Mouse (Mus musculus): ENCODE data around the gene E2f1. TPM values are rescaled to one million over a fixed set of nuclear protein-coding genes. Genes with fewer than 3 reads are reported as not detected.
A peak's percentile ranks its signal among the peaks of the same experiment; 100 is the strongest.

Gene E2f1
- polyA plus RNA-seq, 1 experiment from 2014 or later: 3.2 TPM

- peak within 1 kb of the TSS; percentile 83 for H3K4me2 ChIP-seq (ENCODE audit: low read length)
- H3K36me3 ChIP-seq (ENCODE audit: control insufficient read depth, insufficient read depth, low read length): no peaks in the 10 kb centered on the region
- ATAC-seq: peak; percentile 100
- H3K27me3 ChIP-seq (ENCODE audit: control insufficient read depth, insufficient read depth, low read depth, low read length): no peaks in the 10 kb centered on the region
- H3K4me1 ChIP-seq (ENCODE audit: control insufficient read depth, insufficient read depth, low read length): peaks cover 12% of the 10 kb centered on the region
- peak within 1 kb of the TSS; percentile 35; the same call in 1 of the 2 replicates for H3K27ac ChIP-seq (ENCODE audit: low read length)
- peak within 1 kb of the TSS; percentile 55 for H3K4me3 ChIP-seq (ENCODE audit: low read depth, low read length)
- peak within 1 kb of the TSS; percentile 77 for H3K9ac ChIP-seq (ENCODE audit: low read depth, low read length)
- WGBS: under 1% methylated on average over 13 of the region's 13 CpGs
- no peaks in the 10 kb centered on the region for H3K9me3 ChIP-seq (replicated peaks; ENCODE audit: control insufficient read depth, low read length, poor library complexity, severe bottlenecking)
Measured at GRCm38 (mm10) chr2:154603638-154604153, 34.0 kb upstream of the E2f1 start, which contains the start of gene Pxmp4. TSS of gene Pxmp4 (minus strand) at chr2:154603708.

GRCm38 (mm10) chr2:154603007-154603637, 33.4 kb upstream of the E2f1 start:
- peak; percentile 68 for ATAC-seq
- Histone ChIP-seq H3K36me3 (ENCODE audit: control insufficient read depth, insufficient read depth, low read length) (no peaks in the 10 kb centered on the region), H3K9me3 (replicated peaks; ENCODE audit: control insufficient read depth, low read length, poor library complexity, severe bottlenecking) (no peaks in the 10 kb centered on the region), H3K9ac (ENCODE audit: low read depth, low read length) (peak overlapping the region; percentile 77), H3K4me3 (ENCODE audit: low read depth, low read length) (peak overlapping the region; percentile 55), H3K4me2 (ENCODE audit: low read length) (peak overlapping the region; percentile 83), H3K4me1 (ENCODE audit: control insufficient read depth, insufficient read depth, low read length) (peaks cover 12% of the 10 kb centered on the region), H3K27ac (ENCODE audit: low read length) (peak overlapping the region; percentile 35; the same call in 1 of the 2 replicates), H3K27me3 (ENCODE audit: control insufficient read depth, insufficient read depth, low read depth, low read length) (no peaks in the 10 kb centered on the region)
- 18% methylated on average over 22 of the region's 22 CpGs for WGBS

GRCm38 (mm10) chr2:154601324-154601723, 31.6 kb upstream of the E2f1 start:
- no peak for ATAC-seq
- H3K4me1 ChIP-seq (ENCODE audit: control insufficient read depth, insufficient read depth, low read length): peaks cover 12% of the 10 kb centered on the region
- H3K9ac ChIP-seq (ENCODE audit: low read depth, low read length): no peak overlapping the region
- no peak overlapping the region for H3K4me3 ChIP-seq (ENCODE audit: low read depth, low read length)
- no peaks in the 10 kb centered on the region for H3K36me3 ChIP-seq (ENCODE audit: control insufficient read depth, insufficient read depth, low read length)
- no peaks in the 10 kb centered on the region for H3K27me3 ChIP-seq (ENCODE audit: control insufficient read depth, insufficient read depth, low read depth, low read length)
- WGBS: 79% methylated on average over 3 of the region's 3 CpGs
- no peaks in the 10 kb centered on the region for H3K9me3 ChIP-seq (replicated peaks; ENCODE audit: control insufficient read depth, low read length, poor library complexity, severe bottlenecking)
- no peak overlapping the region for H3K4me2 ChIP-seq (ENCODE audit: low read length)
- H3K27ac ChIP-seq (ENCODE audit: low read length): no peak overlapping the region

GRCm38 (mm10) chr2:154600586-154600985, 30.9 kb upstream of the E2f1 start:
- H3K9ac ChIP-seq (ENCODE audit: low read depth, low read length): no peak overlapping the region
- H3K27ac ChIP-seq (ENCODE audit: low read length): no peak overlapping the region
- H3K9me3 ChIP-seq (replicated peaks; ENCODE audit: control insufficient read depth, low read length, poor library complexity, severe bottlenecking): no peaks in the 10 kb centered on the region
- no peak overlapping the region for H3K4me2 ChIP-seq (ENCODE audit: low read length)
- 69% methylated on average over 6 of the region's 6 CpGs for WGBS
- ATAC-seq: no peak
- H3K36me3 ChIP-seq (ENCODE audit: control insufficient read depth, insufficient read depth, low read length): no peaks in the 10 kb centered on the region
- H3K4me1 ChIP-seq (ENCODE audit: control insufficient read depth, insufficient read depth, low read length): peaks cover 12% of the 10 kb centered on the region
- no peaks in the 10 kb centered on the region for H3K27me3 ChIP-seq (ENCODE audit: control insufficient read depth, insufficient read depth, low read depth, low read length)
- no peak overlapping the region for H3K4me3 ChIP-seq (ENCODE audit: low read depth, low read length)

GRCm38 (mm10) chr2:154597399-154597798, 27.7 kb upstream of the E2f1 start:
- H3K4me1 ChIP-seq (ENCODE audit: control insufficient read depth, insufficient read depth, low read length): no peaks in the 10 kb centered on the region
- no peak overlapping the region for H3K9ac ChIP-seq (ENCODE audit: low read depth, low read length)
- no peak for ATAC-seq
- H3K27ac ChIP-seq (ENCODE audit: low read length): no peak overlapping the region
- no peaks in the 10 kb centered on the region for H3K27me3 ChIP-seq (ENCODE audit: control insufficient read depth, insufficient read depth, low read depth, low read length)
- H3K36me3 ChIP-seq (ENCODE audit: control insufficient read depth, insufficient read depth, low read length): no peaks in the 10 kb centered on the region; the same call in 1 of the 2 replicates
- H3K4me2 ChIP-seq (ENCODE audit: low read length): no peak overlapping the region
- WGBS: 96% methylated on average over 3 of the region's 3 CpGs
- H3K4me3 ChIP-seq (ENCODE audit: low read depth, low read length): no peak overlapping the region
- H3K9me3 ChIP-seq (replicated peaks; ENCODE audit: control insufficient read depth, low read length, poor library complexity, severe bottlenecking): no peaks in the 10 kb centered on the region

GRCm38 (mm10) chr2:154595775-154596174, 26.1 kb upstream of the E2f1 start:
- H3K9ac ChIP-seq (ENCODE audit: low read depth, low read length): no peak overlapping the region
- no peaks in the 10 kb centered on the region for H3K4me1 ChIP-seq (ENCODE audit: control insufficient read depth, insufficient read depth, low read length)
- WGBS: 84% methylated on average over 5 of the region's 5 CpGs
- no peaks in the 10 kb centered on the region for H3K9me3 ChIP-seq (replicated peaks; ENCODE audit: control insufficient read depth, low read length, poor library complexity, severe bottlenecking)
- H3K27ac ChIP-seq (ENCODE audit: low read length): no peak overlapping the region
- H3K36me3 ChIP-seq (ENCODE audit: control insufficient read depth, insufficient read depth, low read length): no peaks in the 10 kb centered on the region; the same call in 1 of the 2 replicates
- H3K27me3 ChIP-seq (ENCODE audit: control insufficient read depth, insufficient read depth, low read depth, low read length): no peaks in the 10 kb centered on the region
- H3K4me3 ChIP-seq (ENCODE audit: low read depth, low read length): no peak overlapping the region
- no peak overlapping the region for H3K4me2 ChIP-seq (ENCODE audit: low read length)
- ATAC-seq: no peak

- H3K4me2 ChIP-seq (ENCODE audit: low read length): no peak overlapping the region
- H3K27ac ChIP-seq (ENCODE audit: low read length): no peak overlapping the region
- H3K9ac ChIP-seq (ENCODE audit: low read depth, low read length): no peak overlapping the region
- no peaks in the 10 kb centered on the region for H3K27me3 ChIP-seq (ENCODE audit: control insufficient read depth, insufficient read depth, low read depth, low read length)
- H3K9me3 ChIP-seq (replicated peaks; ENCODE audit: control insufficient read depth, low read length, poor library complexity, severe bottlenecking): no peaks in the 10 kb centered on the region
- no peaks in the 10 kb centered on the region; the same call in 1 of the 2 replicates for H3K36me3 ChIP-seq (ENCODE audit: control insufficient read depth, insufficient read depth, low read length)
- no peaks in the 10 kb centered on the region for H3K4me1 ChIP-seq (ENCODE audit: control insufficient read depth, insufficient read depth, low read length)
- 69% methylated on average over 3 of the region's 3 CpGs for WGBS
- H3K4me3 ChIP-seq (ENCODE audit: low read depth, low read length): no peak overlapping the region
- no peak for ATAC-seq
Measured at GRCm38 (mm10) chr2:154593025-154593424, 23.3 kb upstream of the E2f1 start.

- Histone ChIP-seq H3K4me2 (ENCODE audit: low read length) (no peak overlapping the region), H3K27ac (ENCODE audit: low read length) (no peak overlapping the region), H3K9me3 (replicated peaks; ENCODE audit: control insufficient read depth, low read length, poor library complexity, severe bottlenecking) (no peaks in the 10 kb centered on the region), H3K9ac (ENCODE audit: low read depth, low read length) (no peak overlapping the region), H3K27me3 (ENCODE audit: control insufficient read depth, insufficient read depth, low read depth, low read length) (no peaks in the 10 kb centered on the region), H3K36me3 (ENCODE audit: control insufficient read depth, insufficient read depth, low read length) (no peaks in the 10 kb centered on the region; the same call in 1 of the 2 replicates), H3K4me3 (ENCODE audit: low read depth, low read length) (no peak overlapping the region), H3K4me1 (ENCODE audit: control insufficient read depth, insufficient read depth, low read length) (no peaks in the 10 kb centered on the region)
- ATAC-seq: no peak
- 93% methylated on average over 3 of the region's 3 CpGs for WGBS
Measured at GRCm38 (mm10) chr2:154591239-154591638, 21.5 kb upstream of the E2f1 start.

- Histone ChIP-seq H3K36me3 (ENCODE audit: control insufficient read depth, insufficient read depth, low read length) (no peaks in the 10 kb centered on the region; the same call in 1 of the 2 replicates), H3K4me2 (ENCODE audit: low read length) (no peak overlapping the region), H3K9ac (ENCODE audit: low read depth, low read length) (no peak overlapping the region), H3K9me3 (replicated peaks; ENCODE audit: control insufficient read depth, low read length, poor library complexity, severe bottlenecking) (no peaks in the 10 kb centered on the region), H3K27ac (ENCODE audit: low read length) (no peak overlapping the region), H3K4me3 (ENCODE audit: low read depth, low read length) (no peak overlapping the region), H3K4me1 (ENCODE audit: control insufficient read depth, insufficient read depth, low read length) (peaks cover 3% of the 10 kb centered on the region; the same call in 1 of the 2 replicates), H3K27me3 (ENCODE audit: control insufficient read depth, insufficient read depth, low read depth, low read length) (no peaks in the 10 kb centered on the region)
- no peak for ATAC-seq
- WGBS: 73% methylated on average over 4 of the region's 4 CpGs
Measured at GRCm38 (mm10) chr2:154589051-154589450, 19.4 kb upstream of the E2f1 start.

Measured in midbrain, embryonic 16.5 days (tissue).